Mouse (Mus musculus): ENCODE measurements around the gene Gm20388. TPM values are rescaled to one million over a fixed set of nuclear protein-coding genes. Genes with fewer than 3 reads are reported as not detected.

Gm20388 gene
- total RNA-seq, 1 experiment, result 27.0 TPM

- no peak for DNase-seq (ENCODE audit: low read depth, low spot score)
- H3K9ac ChIP-seq (ENCODE audit: insufficient read depth, low read depth, low read length, poor library complexity, severe bottlenecking), result no peak overlapping the region
- H3K36me3 ChIP-seq (ENCODE audit: control insufficient read depth, insufficient read depth, low read length, poor library complexity, severe bottlenecking), result no peaks in the 10 kb centered on the region
- H3K27ac ChIP-seq (ENCODE audit: insufficient read depth, low read depth, low read length, poor library complexity, severe bottlenecking), result no peak overlapping the region
- TF ChIP-seq HCFC1 (IDR thresholded peaks at IDR 0.05; ENCODE audit: borderline replicate concordance, insufficient read depth, low read length), result no peak
- TF ChIP-seq MAFK (IDR thresholded peaks at IDR 0.05; ENCODE audit: insufficient read depth, low read depth, low read length), result no peak
- no peak for TF ChIP-seq ZC3H11A (IDR thresholded peaks at IDR 0.05; ENCODE audit: borderline replicate concordance, low read depth, low read length)
- no peak for TF ChIP-seq ZNF384 (IDR thresholded peaks at IDR 0.05; ENCODE audit: low read depth, low read length)
- no peak for TF ChIP-seq CHD2 (IDR thresholded peaks at IDR 0.05; ENCODE audit: low read depth, low read length)
- no peaks in the 10 kb centered on the region for H3K4me1 ChIP-seq (ENCODE audit: control insufficient read depth in 2 of 2, insufficient read depth in 2 of 2, low read length in 2 of 2, poor library complexity in 1 of 2)
- in situ Hi-C loops (cut with MboI; ENCODE audit: low sequenced_read_pairs in 2 of 2, unreplicated experiment in 2 of 2), result no loop called here
- H3K9me3 ChIP-seq (ENCODE audit: control insufficient read depth, insufficient read depth, low read depth, low read length), result no peaks in the 10 kb centered on the region
- H3K4me3 ChIP-seq (ENCODE audit: insufficient read depth in 1 of 2, low read depth in 1 of 2, low read length in 2 of 2, poor library complexity in 1 of 2, severe bottlenecking in 1 of 2), result no peak overlapping the region
Observed at GRCm38 (mm10) chr8:120979210-120979609, 1068.6 kb downstream of the Gm20388 start.

GRCm38 (mm10) chr8:120980948-120981347 is 1070.3 kb downstream of the Gm20388 start:
- TF ChIP-seq HCFC1 (IDR thresholded peaks at IDR 0.05; ENCODE audit: borderline replicate concordance, insufficient read depth, low read length) (no peak), ZNF384 (IDR thresholded peaks at IDR 0.05; ENCODE audit: low read depth, low read length) (no peak), CHD2 (IDR thresholded peaks at IDR 0.05; ENCODE audit: low read depth, low read length) (no peak), ZC3H11A (IDR thresholded peaks at IDR 0.05; ENCODE audit: borderline replicate concordance, low read depth, low read length) (no peak), MAFK (IDR thresholded peaks at IDR 0.05; ENCODE audit: insufficient read depth, low read depth, low read length) (no peak)
- in situ Hi-C loops (cut with MboI; ENCODE audit: low sequenced_read_pairs in 2 of 2, unreplicated experiment in 2 of 2), result no loop called here
- H3K4me1 ChIP-seq (ENCODE audit: control insufficient read depth in 2 of 2, insufficient read depth in 2 of 2, low read length in 2 of 2, poor library complexity in 1 of 2), result no peaks in the 10 kb centered on the region
- DNase-seq (ENCODE audit: low read depth, low spot score), result no peak
- H3K9ac ChIP-seq (ENCODE audit: insufficient read depth, low read depth, low read length, poor library complexity, severe bottlenecking), result no peak overlapping the region
- H3K27ac ChIP-seq (ENCODE audit: insufficient read depth, low read depth, low read length, poor library complexity, severe bottlenecking), result no peak overlapping the region
- no peaks in the 10 kb centered on the region for H3K36me3 ChIP-seq (ENCODE audit: control insufficient read depth, insufficient read depth, low read length, poor library complexity, severe bottlenecking)
- no peaks in the 10 kb centered on the region for H3K9me3 ChIP-seq (ENCODE audit: control insufficient read depth, insufficient read depth, low read depth, low read length)
- no peak overlapping the region for H3K4me3 ChIP-seq (ENCODE audit: insufficient read depth in 1 of 2, low read depth in 1 of 2, low read length in 2 of 2, poor library complexity in 1 of 2, severe bottlenecking in 1 of 2)

GRCm38 (mm10) chr8:120984888-120985287 is 1074.2 kb downstream of the Gm20388 start:
- no peak for DNase-seq (ENCODE audit: low read depth, low spot score)
- Histone ChIP-seq H3K4me3 (ENCODE audit: insufficient read depth in 1 of 2, low read depth in 1 of 2, low read length in 2 of 2, poor library complexity in 1 of 2, severe bottlenecking in 1 of 2) (no peak overlapping the region), H3K36me3 (ENCODE audit: control insufficient read depth, insufficient read depth, low read length, poor library complexity, severe bottlenecking) (no peaks in the 10 kb centered on the region), H3K9me3 (ENCODE audit: control insufficient read depth, insufficient read depth, low read depth, low read length) (no peaks in the 10 kb centered on the region), H3K4me1 (ENCODE audit: control insufficient read depth in 2 of 2, insufficient read depth in 2 of 2, low read length in 2 of 2, poor library complexity in 1 of 2) (no peaks in the 10 kb centered on the region), H3K27ac (ENCODE audit: insufficient read depth, low read depth, low read length, poor library complexity, severe bottlenecking) (no peak overlapping the region), H3K9ac (ENCODE audit: insufficient read depth, low read depth, low read length, poor library complexity, severe bottlenecking) (no peak overlapping the region)
- TF ChIP-seq CHD2 (IDR thresholded peaks at IDR 0.05; ENCODE audit: low read depth, low read length) (no peak), ZNF384 (IDR thresholded peaks at IDR 0.05; ENCODE audit: low read depth, low read length) (no peak), HCFC1 (IDR thresholded peaks at IDR 0.05; ENCODE audit: borderline replicate concordance, insufficient read depth, low read length) (no peak), MAFK (IDR thresholded peaks at IDR 0.05; ENCODE audit: insufficient read depth, low read depth, low read length) (no peak), ZC3H11A (IDR thresholded peaks at IDR 0.05; ENCODE audit: borderline replicate concordance, low read depth, low read length) (no peak)
- in situ Hi-C loops (cut with MboI; ENCODE audit: low sequenced_read_pairs in 2 of 2, unreplicated experiment in 2 of 2), result no loop called here

GRCm38 (mm10) chr8:120986022-120986421 is 1075.4 kb downstream of the Gm20388 start:
- TF ChIP-seq HCFC1 (IDR thresholded peaks at IDR 0.05; ENCODE audit: borderline replicate concordance, insufficient read depth, low read length), result no peak
- no peak for TF ChIP-seq MAFK (IDR thresholded peaks at IDR 0.05; ENCODE audit: insufficient read depth, low read depth, low read length)
- TF ChIP-seq CHD2 (IDR thresholded peaks at IDR 0.05; ENCODE audit: low read depth, low read length), result no peak
- TF ChIP-seq ZC3H11A (IDR thresholded peaks at IDR 0.05; ENCODE audit: borderline replicate concordance, low read depth, low read length), result no peak
- TF ChIP-seq ZNF384 (IDR thresholded peaks at IDR 0.05; ENCODE audit: low read depth, low read length), result no peak
- no peak overlapping the region for H3K4me3 ChIP-seq (ENCODE audit: insufficient read depth in 1 of 2, low read depth in 1 of 2, low read length in 2 of 2, poor library complexity in 1 of 2, severe bottlenecking in 1 of 2)
- H3K4me1 ChIP-seq (ENCODE audit: control insufficient read depth in 2 of 2, insufficient read depth in 2 of 2, low read length in 2 of 2, poor library complexity in 1 of 2), result no peaks in the 10 kb centered on the region
- in situ Hi-C loops (cut with MboI; ENCODE audit: low sequenced_read_pairs in 2 of 2, unreplicated experiment in 2 of 2), result no loop called here
- no peak overlapping the region for H3K9ac ChIP-seq (ENCODE audit: insufficient read depth, low read depth, low read length, poor library complexity, severe bottlenecking)
- no peak overlapping the region for H3K27ac ChIP-seq (ENCODE audit: insufficient read depth, low read depth, low read length, poor library complexity, severe bottlenecking)
- no peaks in the 10 kb centered on the region for H3K9me3 ChIP-seq (ENCODE audit: control insufficient read depth, insufficient read depth, low read depth, low read length)
- no peak for DNase-seq (ENCODE audit: low read depth, low spot score)
- no peaks in the 10 kb centered on the region for H3K36me3 ChIP-seq (ENCODE audit: control insufficient read depth, insufficient read depth, low read length, poor library complexity, severe bottlenecking)

- H3K4me1 ChIP-seq (ENCODE audit: control insufficient read depth in 2 of 2, insufficient read depth in 2 of 2, low read length in 2 of 2, poor library complexity in 1 of 2), result no peaks in the 10 kb centered on the region
- H3K9me3 ChIP-seq (ENCODE audit: control insufficient read depth, insufficient read depth, low read depth, low read length), result no peaks in the 10 kb centered on the region
- in situ Hi-C loops (cut with MboI; ENCODE audit: low sequenced_read_pairs in 2 of 2, unreplicated experiment in 2 of 2), result no loop called here
- no peaks in the 10 kb centered on the region for H3K36me3 ChIP-seq (ENCODE audit: control insufficient read depth, insufficient read depth, low read length, poor library complexity, severe bottlenecking)
- H3K9ac ChIP-seq (ENCODE audit: insufficient read depth, low read depth, low read length, poor library complexity, severe bottlenecking), result no peak overlapping the region
- H3K4me3 ChIP-seq (ENCODE audit: insufficient read depth in 1 of 2, low read depth in 1 of 2, low read length in 2 of 2, poor library complexity in 1 of 2, severe bottlenecking in 1 of 2), result no peak overlapping the region
- TF ChIP-seq HCFC1 (IDR thresholded peaks at IDR 0.05; ENCODE audit: borderline replicate concordance, insufficient read depth, low read length) (no peak), MAFK (IDR thresholded peaks at IDR 0.05; ENCODE audit: insufficient read depth, low read depth, low read length) (no peak), ZC3H11A (IDR thresholded peaks at IDR 0.05; ENCODE audit: borderline replicate concordance, low read depth, low read length) (no peak), CHD2 (IDR thresholded peaks at IDR 0.05; ENCODE audit: low read depth, low read length) (no peak), ZNF384 (IDR thresholded peaks at IDR 0.05; ENCODE audit: low read depth, low read length) (no peak)
- DNase-seq (ENCODE audit: low read depth, low spot score), result no peak
- no peak overlapping the region for H3K27ac ChIP-seq (ENCODE audit: insufficient read depth, low read depth, low read length, poor library complexity, severe bottlenecking)
Observed at GRCm38 (mm10) chr8:120993738-120994137, 1083.1 kb downstream of the Gm20388 start.
